Mouse (Mus musculus): Measurements from ENCODE around the gene Gsdma3.

GRCm38 (mm10) chr11:98686976-98687375 lies 60.8 kb downstream of the Gsdma3 start:
- TF ChIP-seq MAZ (IDR thresholded peaks at IDR 0.05; ENCODE audit: low read depth, low read length) (no peak), MXI1 (IDR thresholded peaks at IDR 0.05; ENCODE audit: low read depth, low read length) (no peak), TBP (IDR thresholded peaks at IDR 0.05; ENCODE audit: low read depth, low read length) (no peak), POLR2A (IDR thresholded peaks at IDR 0.05; ENCODE audit: control insufficient read depth in 1 of 2, insufficient read depth in 1 of 2, low read depth in 1 of 2, low read length in 2 of 2, poor library complexity in 1 of 2) (no peak)

Measured in MEL (cell line).